Mouse (Mus musculus) liver, postnatal 0 days (tissue): ENCODE data around the gene Tamm41.

ENCODE experiments used
- CTCF ChIP-seq: sonication (generic); IDR thresholded peaks from 2 replicates; pipeline ENCODE4 v1.5.1; 2016; ENCODE audit warnings: antibody characterized with exemption, low read depth
- EP300 ChIP-seq: IDR thresholded peaks from 2 replicates; pipeline ENCODE4 v1.6.1; 2016; ENCODE audit warnings: antibody characterized with exemption, low read depth, mild to moderate bottlenecking

GRCm38 (mm10) chr6:115013574-115013973 is 24.1 kb downstream of the Tamm41 start:
- no peak for TF ChIP-seq CTCF
- no peak for TF ChIP-seq EP300
